Mouse (Mus musculus): ENCODE results near the gene Recql. TPM values are rescaled to one million over a fixed set of nuclear protein-coding genes. Genes with fewer than 3 reads are reported as not detected.

Gene Recql
- total RNA-seq, 4 experiments from 2014 or later = 6.1 to 9.6 (median 7.8) TPM

Other genes starting within 250 kb of the Recql start
- not detected for gene Slco1a6, start 178.6 kb downstream of the Recql start, total RNA-seq (2022)
- not detected for gene Iapp, start 88.7 kb downstream of the Recql start, total RNA-seq (2022)
- not detected for gene Slco1a5, start 64.1 kb downstream of the Recql start, total RNA-seq (2022)
- gene Pyroxd1, start 41.4 kb downstream of the Recql start, total RNA-seq (2022) = 10 to 100 TPM in 3 of 4 experiments, 1 to 10 TPM in 1; 8.7 to 11.1 (median 10.3) TPM
- gene Golt1b, start 134 bp upstream of the Recql start, total RNA-seq (2022) = 10 to 100 TPM; 13.9 to 18.7 (median 15.4) TPM
- gene Spx, start 26.4 kb upstream of the Recql start, total RNA-seq (2022) = not detected
- not detected for gene Gys2, start 86.0 kb upstream of the Recql start, total RNA-seq (2022)
- 1,000 to 10,000 TPM; 3,276 to 3,540 (median 3,455) TPM for gene Ldhb, start 120.9 kb upstream of the Recql start, total RNA-seq (2022)
- 10 to 100 TPM; 16.2 to 25.0 (median 18.3) TPM for gene Kcnj8, start 184.5 kb upstream of the Recql start, total RNA-seq (2022)